10 mouse cellular contexts compared by ENCODE assay signal in genomic region chr11:24307601-24308252, GRCm38 (mm10).
DNase-seq lines count a peak whose midpoint lies in the region; ATAC-seq lines count a peak whose summit lies in the region.
"Had no signal": no experiment of that assay in that cellular context is flagged by ENCODE, and none has a peak within 500 bp of the region (broad histone marks: within the 10 kb centered on the region; RNA-seq: fewer than 3 reads in every experiment).

No protein-coding gene starts in this region.

- H3K36me3 ChIP-seq in forebrain, embryonic 12.5 days (replicated peaks) = no peaks in the 10 kb centered on the region
- H3K36me3 ChIP-seq in forebrain, embryonic 15.5 days = no peaks in the 10 kb centered on the region
- no peaks in the 10 kb centered on the region for H3K36me3 ChIP-seq in limb, embryonic 10.5 days

- ATAC-seq in forebrain, embryonic 12.5 days (ENCODE audit: low FRiP score) = no peak
- ATAC-seq in forebrain, embryonic 15.5 days (replicated peaks) = no peak
- no peak for ATAC-seq in erythroid progenitor cell, adult 5-6 weeks (replicated peaks; ENCODE audit: low FRiP score, poor library complexity, severe bottlenecking)

- H3K4me2 ChIP-seq in forebrain, embryonic 12.5 days = no peak overlapping the region
- H3K4me2 ChIP-seq in forebrain, embryonic 15.5 days (replicated peaks) = no peak overlapping the region

- WGBS in forebrain, embryonic 12.5 days = 20% methylated on average over 6 of the region's 6 CpGs
- WGBS in forebrain, embryonic 15.5 days = 31% methylated on average over 6 of the region's 6 CpGs
- WGBS in limb, embryonic 10.5 days = 47% methylated on average over 6 of the region's 6 CpGs

- H3K4me3 ChIP-seq in forebrain, embryonic 12.5 days (replicated peaks) = no peak overlapping the region
- no peak overlapping the region for H3K4me3 ChIP-seq in forebrain, embryonic 15.5 days
- no peak overlapping the region for H3K4me3 ChIP-seq in limb, embryonic 10.5 days

- H3K27ac ChIP-seq in forebrain, embryonic 12.5 days = peak overlapping the region; percentile 14
- H3K27ac ChIP-seq in forebrain, embryonic 15.5 days (replicated peaks) = no peak overlapping the region
- peak overlapping the region; percentile 76 for H3K27ac ChIP-seq in limb, embryonic 10.5 days

- no peak overlapping the region for H3K9ac ChIP-seq in forebrain, embryonic 12.5 days
- no peak overlapping the region for H3K9ac ChIP-seq in forebrain, embryonic 15.5 days (replicated peaks)

- peaks cover 10% of the 10 kb centered on the region for H3K27me3 ChIP-seq in forebrain, embryonic 12.5 days
- H3K27me3 ChIP-seq in forebrain, embryonic 15.5 days = no peaks in the 10 kb centered on the region
- H3K27me3 ChIP-seq in limb, embryonic 10.5 days (ENCODE audit: low read depth, poor library complexity, severe bottlenecking) = peaks cover 14% of the 10 kb centered on the region; the same call in 1 of the 2 replicates

- 0 out of 2 replicates have a peak, but pooled peaks cover 6% of the 10 kb centered on the region for H3K9me3 ChIP-seq in forebrain, embryonic 12.5 days
- no peaks in the 10 kb centered on the region for H3K9me3 ChIP-seq in forebrain, embryonic 15.5 days
- no peaks in the 10 kb centered on the region; the same call in 1 of the 2 replicates for H3K9me3 ChIP-seq in limb, embryonic 10.5 days (replicated peaks)

- peak; percentile 49 for DNase-seq in testis, postnatal 10 days (ENCODE audit: low spot score)
- DNase-seq in testis, postnatal 14 days (ENCODE audit: low spot score) = no peak
- DNase-seq in limb, embryonic 10.5 days (ENCODE audit: low spot score) = no peak
- peak; percentile 11 for DNase-seq in telencephalon, adult 2 months (ENCODE audit: low read depth, low spot score)
- no peak for DNase-seq in kidney, adult 8-10 months
- DNase-seq: lung, postnatal 14 days; right cerebral cortex, postnatal 4 days had no signal

- peaks cover 33% of the 10 kb centered on the region for H3K4me1 ChIP-seq in forebrain, embryonic 12.5 days
- peaks cover 21% of the 10 kb centered on the region for H3K4me1 ChIP-seq in forebrain, embryonic 15.5 days
- peaks cover 49% of the 10 kb centered on the region for H3K4me1 ChIP-seq in limb, embryonic 10.5 days

Comparison
In these comparisons a context has a peak if more than half of its experiments do, and no peak if none do; other contexts are left out.
1. DNase-seq: peak in testis, postnatal 10 days (single experiment) and telencephalon, adult 2 months (single experiment); none in testis, postnatal 14 days (single experiment), limb, embryonic 10.5 days (single experiment) and kidney, adult 8-10 months (0 of 2).